Mouse (Mus musculus) gonadal fat pad, adult 2 months (tissue): Measurements from ENCODE around the gene Gm3880. TPM values are rescaled to one million over a fixed set of nuclear protein-coding genes. Genes with fewer than 3 reads are reported as not detected.
"Not testable (repeated sequence)": the region's sequence is repeated elsewhere in the genome, so short reads cannot be mapped to it uniquely, and the experiment has no call there.

Source experiments
- DNase-seq: peaks from one replicate; pipeline ENCODE4 v3.0.0-alpha.2; 2012; ENCODE audit warnings: low read depth
- polyA plus RNA-seq: library from polyadenylated mRNA; depleted of rRNA; stranded (reverse); fragments of >200 nt; gene quantifications from 2 replicates; pipeline ENCODE4 v1.2.3, GENCODE M21; 2012; rRNA removed

Gene Gm3880
- not detected in 2 replicates for polyA plus RNA-seq

GRCm38 (mm10) chrX:102686872-102687271, at the start of gene Gm3880:
Gene Gm3880, minus strand, starts transcription at chrX:102686972.
- DNase-seq = not testable (repeated sequence)

GRCm38 (mm10) chrX:102724226-102724625, 37.5 kb upstream of the Gm3880 start:
- not testable (repeated sequence) for DNase-seq

- not testable (repeated sequence) for DNase-seq
These were observed 20.8 kb upstream of the Gm3880 start, which contains the start of the genes Gm9112 and Dmrtc1b for GRCm38 (mm10) chrX:102707535-102707934. Gene Gm9112, minus strand, starts transcription at chrX:102707635. Gene Dmrtc1b, plus strand, starts transcription at chrX:102707865.

GRCm38 (mm10) chrX:102700636-102701035, 13.9 kb upstream of the Gm3880 start:
- not testable (repeated sequence) for DNase-seq

- not testable (repeated sequence) for DNase-seq
These were observed 2.5 kb upstream of the Gm3880 start for GRCm38 (mm10) chrX:102689252-102689651.

GRCm38 (mm10) chrX:102684706-102685105, 2.1 kb downstream of the Gm3880 start:
- not testable (repeated sequence) for DNase-seq

GRCm38 (mm10) chrX:102666641-102667040, 20.1 kb downstream of the Gm3880 start:
- DNase-seq = no peak

- DNase-seq = no peak
These were observed 26.1 kb downstream of the Gm3880 start for GRCm38 (mm10) chrX:102660712-102661111.

GRCm38 (mm10) chrX:102645691-102646090, 41.1 kb downstream of the Gm3880 start:
- DNase-seq = no peak

GRCm38 (mm10) chrX:102645146-102645545, 41.6 kb downstream of the Gm3880 start:
- no peak for DNase-seq

GRCm38 (mm10) chrX:102644573-102644951, 42.2 kb downstream of the Gm3880 start:
- DNase-seq = no peak

GRCm38 (mm10) chrX:102643823-102644572, 42.8 kb downstream of the Gm3880 start, which contains the start of gene Phka1:
Gene Phka1, minus strand, starts transcription at chrX:102644246.
- no peak for DNase-seq

Other genes starting within 250 kb of the Gm3880 start
- 4.5 and 5.4 TPM in 2 replicates for gene Hdac8, start 181.6 kb downstream of the Gm3880 start, polyA plus RNA-seq
- 9.6 and 10.2 TPM in 2 replicates for gene Phka1, start 42.7 kb downstream of the Gm3880 start, polyA plus RNA-seq
- gene Gm9112, start 20.7 kb upstream of the Gm3880 start, polyA plus RNA-seq = 0.48 TPM in 1 of 2 replicates, not detected in the other
- not detected in 2 replicates for gene Dmrtc1b, start 20.9 kb upstream of the Gm3880 start, polyA plus RNA-seq
- gene Dmrtc1c1, start 116.0 kb upstream of the Gm3880 start, polyA plus RNA-seq = not detected in 2 replicates
- 0.18 and 0.20 TPM in 2 replicates for gene Dmrtc1c2, start 167.6 kb upstream of the Gm3880 start, polyA plus RNA-seq
- 0.26 TPM in 1 of 2 replicates, not detected in the other for gene 1700031F05Rik, start 181.0 kb upstream of the Gm3880 start, polyA plus RNA-seq
- gene Dmrtc1a, start 221.7 kb upstream of the Gm3880 start, polyA plus RNA-seq = 19.4 and 26.1 TPM in 2 replicates
- not detected in 2 replicates for gene 1700011M02Rik, start 221.9 kb upstream of the Gm3880 start, polyA plus RNA-seq
- gene 1700018G05Rik, start 241.4 kb upstream of the Gm3880 start, polyA plus RNA-seq = 22.5 and 34.8 TPM in 2 replicates